Mouse (Mus musculus): ENCODE results near the gene Robo1. TPM values are rescaled to one million over a fixed set of nuclear protein-coding genes. Genes with fewer than 3 reads are reported as not detected.

Robo1 gene
- polyA plus RNA-seq, 1 experiment from 2014 or later, result 20.6 TPM

DNA sequence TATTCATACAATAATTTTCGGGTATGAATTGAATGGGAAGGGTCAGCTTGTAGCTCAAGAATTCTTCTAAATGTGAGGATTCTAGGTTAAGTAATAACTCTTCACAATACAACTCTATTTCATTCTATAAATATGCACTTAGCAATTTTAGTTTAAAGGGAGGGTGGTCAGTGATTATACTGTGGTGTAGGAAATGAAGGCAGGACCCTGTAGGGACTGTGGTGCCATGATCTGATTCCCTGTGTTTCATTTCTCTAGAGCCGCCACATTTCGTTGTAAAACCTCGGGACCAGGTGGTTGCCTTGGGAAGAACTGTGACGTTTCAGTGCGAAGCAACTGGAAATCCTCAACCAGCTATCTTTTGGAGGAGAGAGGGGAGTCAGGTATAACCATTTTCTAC, 651.7 kb downstream of the Robo1 start:
- no peak for ATAC-seq (replicated peaks; ENCODE audit: insufficient number of reproducible peaks, low FRiP score, low TSS enrichment)
- Histone ChIP-seq H3K36me3 (ENCODE audit: control insufficient read depth, insufficient read depth, low read length) (peaks cover 2% of the 10 kb centered on the region; the same call in 1 of the 2 replicates), H3K27me3 (ENCODE audit: control insufficient read depth, insufficient read depth, low read length) (no peaks in the 10 kb centered on the region), H3K27ac (ENCODE audit: low read depth, low read length) (no peak overlapping the region), H3K9me3 (replicated peaks; ENCODE audit: control insufficient read depth, low read length) (no peaks in the 10 kb centered on the region), H3K4me3 (ENCODE audit: low read depth, low read length) (no peak overlapping the region), H3K9ac (ENCODE audit: low read depth, low read length) (no peak overlapping the region), H3K4me1 (ENCODE audit: control insufficient read depth, insufficient read depth, low read length) (no peaks in the 10 kb centered on the region), H3K4me2 (no peak overlapping the region)
- WGBS (ENCODE audit: insufficient replicate concordance), result 86% methylated on average over 6 of the region's 6 CpGs

DNA sequence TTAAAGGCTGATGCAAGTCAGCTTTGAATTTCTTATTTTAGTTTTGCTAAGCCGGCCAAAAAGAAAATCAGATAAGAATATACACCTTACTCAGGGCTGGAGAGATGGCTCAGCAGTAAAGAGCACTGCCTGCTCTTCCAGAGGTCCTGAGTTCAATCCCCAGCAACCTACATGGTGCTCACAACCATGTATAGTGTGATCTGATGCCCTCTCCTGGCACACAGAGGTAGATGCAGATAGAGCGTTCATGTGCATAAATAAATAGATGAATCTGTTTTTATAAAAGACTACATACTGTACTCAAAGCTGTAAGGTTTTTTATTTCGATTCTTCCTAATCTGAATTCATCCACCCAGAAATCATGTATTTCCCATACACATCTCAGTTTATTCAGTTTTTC, 655.7 kb downstream of the Robo1 start:
- WGBS (ENCODE audit: insufficient replicate concordance), result 87% methylated on average over 3 of the region's 3 CpGs

DNA sequence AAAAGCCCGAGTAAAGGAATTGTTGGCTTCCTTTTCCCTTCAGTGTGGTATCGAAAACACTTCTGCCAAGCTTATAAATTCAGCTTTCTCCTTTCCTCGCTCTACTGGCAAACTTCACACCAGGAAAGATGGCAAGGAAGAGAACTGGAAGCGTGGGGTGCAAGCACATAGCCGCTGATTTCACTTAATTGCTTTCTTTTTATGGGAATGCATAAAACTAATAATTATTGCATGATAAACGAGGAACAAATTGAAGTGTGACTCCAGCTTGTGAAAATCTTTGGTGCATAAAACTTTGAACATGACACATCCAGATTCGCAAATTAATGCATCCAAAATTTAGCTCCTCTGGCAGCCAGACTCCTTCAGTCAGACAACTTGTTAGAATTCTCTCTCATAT, 659.4 kb downstream of the Robo1 start:
- no peak overlapping the region for H3K27ac ChIP-seq (ENCODE audit: low read depth, low read length)

More for the DNA sequence above, 655.7 kb downstream of the Robo1 start:
- H3K4me2 ChIP-seq, result no peak overlapping the region
- no peaks in the 10 kb centered on the region for H3K4me1 ChIP-seq (ENCODE audit: control insufficient read depth, insufficient read depth, low read length)
- H3K4me3 ChIP-seq (ENCODE audit: low read depth, low read length), result no peak overlapping the region
- peaks cover 2% of the 10 kb centered on the region; the same call in 1 of the 2 replicates for H3K36me3 ChIP-seq (ENCODE audit: control insufficient read depth, insufficient read depth, low read length)
- ATAC-seq (replicated peaks; ENCODE audit: insufficient number of reproducible peaks, low FRiP score, low TSS enrichment), result no peak
- H3K9me3 ChIP-seq (replicated peaks; ENCODE audit: control insufficient read depth, low read length), result no peaks in the 10 kb centered on the region
- H3K27me3 ChIP-seq (ENCODE audit: control insufficient read depth, insufficient read depth, low read length), result no peaks in the 10 kb centered on the region
- no peak overlapping the region for H3K9ac ChIP-seq (ENCODE audit: low read depth, low read length)
- no peak overlapping the region for H3K27ac ChIP-seq (ENCODE audit: low read depth, low read length)

DNA sequence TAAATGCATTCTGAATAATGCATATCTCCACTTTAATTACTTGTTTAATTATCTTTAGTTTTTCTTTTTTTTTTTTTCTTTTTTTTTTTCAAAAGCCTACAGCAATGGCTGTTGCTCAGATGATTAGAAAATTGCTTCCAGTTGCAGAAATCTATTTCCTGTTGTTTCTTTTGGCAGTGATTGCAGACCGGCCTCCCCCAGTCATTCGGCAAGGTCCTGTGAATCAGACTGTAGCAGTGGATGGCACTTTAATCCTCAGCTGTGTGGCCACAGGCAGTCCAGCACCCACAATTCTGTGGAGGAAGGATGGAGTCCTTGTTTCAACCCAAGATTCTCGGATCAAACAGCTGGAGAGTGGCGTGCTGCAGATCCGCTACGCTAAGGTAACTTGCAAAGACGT, 661.9 kb downstream of the Robo1 start:
- no peak overlapping the region for H3K27ac ChIP-seq (ENCODE audit: low read depth, low read length)
- no peaks in the 10 kb centered on the region for H3K9me3 ChIP-seq (replicated peaks; ENCODE audit: control insufficient read depth, low read length)
- no peak overlapping the region for H3K9ac ChIP-seq (ENCODE audit: low read depth, low read length)
- H3K27me3 ChIP-seq (ENCODE audit: control insufficient read depth, insufficient read depth, low read length), result no peaks in the 10 kb centered on the region
- H3K4me3 ChIP-seq (ENCODE audit: low read depth, low read length), result no peak overlapping the region
- no peaks in the 10 kb centered on the region for H3K36me3 ChIP-seq (ENCODE audit: control insufficient read depth, insufficient read depth, low read length)
- no peak overlapping the region for H3K4me2 ChIP-seq
- no peaks in the 10 kb centered on the region for H3K4me1 ChIP-seq (ENCODE audit: control insufficient read depth, insufficient read depth, low read length)
- no peak for ATAC-seq (replicated peaks; ENCODE audit: insufficient number of reproducible peaks, low FRiP score, low TSS enrichment)
- WGBS (ENCODE audit: insufficient replicate concordance), result 73% methylated on average over 7 of the region's 7 CpGs

More for the DNA sequence above, 659.4 kb downstream of the Robo1 start:
- Histone ChIP-seq H3K9me3 (replicated peaks; ENCODE audit: control insufficient read depth, low read length) (no peaks in the 10 kb centered on the region), H3K4me1 (ENCODE audit: control insufficient read depth, insufficient read depth, low read length) (no peaks in the 10 kb centered on the region), H3K9ac (ENCODE audit: low read depth, low read length) (no peak overlapping the region), H3K36me3 (ENCODE audit: control insufficient read depth, insufficient read depth, low read length) (peaks cover 2% of the 10 kb centered on the region; the same call in 1 of the 2 replicates), H3K4me3 (ENCODE audit: low read depth, low read length) (no peak overlapping the region), H3K4me2 (no peak overlapping the region), H3K27me3 (ENCODE audit: control insufficient read depth, insufficient read depth, low read length) (no peaks in the 10 kb centered on the region)
- WGBS (ENCODE audit: insufficient replicate concordance), result 83% methylated on average over 7 of the region's 7 CpGs
- no peak for ATAC-seq (replicated peaks; ENCODE audit: insufficient number of reproducible peaks, low FRiP score, low TSS enrichment)

DNA sequence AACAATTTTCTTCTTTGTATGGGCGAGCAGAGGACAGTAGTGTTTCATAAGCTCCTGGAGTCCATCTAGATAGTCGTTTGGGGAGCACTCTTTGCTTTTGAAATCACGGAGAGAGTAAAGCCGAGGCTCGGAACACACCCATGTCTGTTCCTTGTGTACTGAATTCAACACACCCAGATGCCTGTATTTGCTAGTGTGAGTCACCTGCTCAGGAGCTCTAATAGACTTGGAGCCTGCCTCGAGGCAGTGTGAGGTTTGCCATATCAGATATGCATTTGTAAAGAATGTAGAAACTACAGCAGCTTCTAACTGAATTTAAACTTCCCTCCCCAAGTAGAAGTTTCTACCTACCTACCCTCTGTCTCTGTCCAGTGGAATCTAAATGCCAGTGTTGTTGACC, 665.6 kb downstream of the Robo1 start:
- 77% methylated on average over 6 of the region's 6 CpGs for WGBS (ENCODE audit: insufficient replicate concordance)
- Histone ChIP-seq H3K9me3 (replicated peaks; ENCODE audit: control insufficient read depth, low read length) (no peaks in the 10 kb centered on the region), H3K4me3 (ENCODE audit: low read depth, low read length) (no peak overlapping the region), H3K27me3 (ENCODE audit: control insufficient read depth, insufficient read depth, low read length) (no peaks in the 10 kb centered on the region), H3K27ac (ENCODE audit: low read depth, low read length) (no peak overlapping the region), H3K4me2 (no peak overlapping the region), H3K4me1 (ENCODE audit: control insufficient read depth, insufficient read depth, low read length) (no peaks in the 10 kb centered on the region), H3K9ac (ENCODE audit: low read depth, low read length) (no peak overlapping the region), H3K36me3 (ENCODE audit: control insufficient read depth, insufficient read depth, low read length) (no peaks in the 10 kb centered on the region)
- no peak for ATAC-seq (replicated peaks; ENCODE audit: insufficient number of reproducible peaks, low FRiP score, low TSS enrichment)

DNA sequence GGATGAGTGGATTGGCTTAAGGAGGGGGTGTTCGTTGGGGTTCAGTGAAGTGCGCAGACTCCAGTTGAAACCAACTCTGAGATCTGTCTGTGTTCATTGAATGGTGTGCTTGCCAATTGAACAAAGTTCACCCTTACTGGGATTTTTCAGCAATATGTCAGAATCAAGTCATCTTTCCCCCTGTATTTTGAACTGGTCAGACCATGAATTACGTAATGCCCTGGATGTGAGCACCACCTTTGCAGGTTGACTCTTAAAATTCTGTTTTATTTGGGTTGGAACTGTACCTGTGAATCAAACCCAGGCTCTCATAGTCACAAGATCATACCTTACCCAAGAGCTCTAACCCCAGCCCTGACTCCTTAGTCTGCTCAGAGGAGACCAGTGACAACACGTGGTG, 666.6 kb downstream of the Robo1 start:
- H3K4me3 ChIP-seq (ENCODE audit: low read depth, low read length), result no peak overlapping the region
- no peaks in the 10 kb centered on the region for H3K9me3 ChIP-seq (replicated peaks; ENCODE audit: control insufficient read depth, low read length)
- no peaks in the 10 kb centered on the region for H3K36me3 ChIP-seq (ENCODE audit: control insufficient read depth, insufficient read depth, low read length)
- ATAC-seq (replicated peaks; ENCODE audit: insufficient number of reproducible peaks, low FRiP score, low TSS enrichment), result no peak
- H3K4me1 ChIP-seq (ENCODE audit: control insufficient read depth, insufficient read depth, low read length), result no peaks in the 10 kb centered on the region
- WGBS (ENCODE audit: insufficient replicate concordance), result 88% methylated on average over 4 of the region's 4 CpGs
- H3K27me3 ChIP-seq (ENCODE audit: control insufficient read depth, insufficient read depth, low read length), result no peaks in the 10 kb centered on the region
- no peak overlapping the region for H3K9ac ChIP-seq (ENCODE audit: low read depth, low read length)
- no peak overlapping the region for H3K4me2 ChIP-seq
- no peak overlapping the region for H3K27ac ChIP-seq (ENCODE audit: low read depth, low read length)

DNA sequence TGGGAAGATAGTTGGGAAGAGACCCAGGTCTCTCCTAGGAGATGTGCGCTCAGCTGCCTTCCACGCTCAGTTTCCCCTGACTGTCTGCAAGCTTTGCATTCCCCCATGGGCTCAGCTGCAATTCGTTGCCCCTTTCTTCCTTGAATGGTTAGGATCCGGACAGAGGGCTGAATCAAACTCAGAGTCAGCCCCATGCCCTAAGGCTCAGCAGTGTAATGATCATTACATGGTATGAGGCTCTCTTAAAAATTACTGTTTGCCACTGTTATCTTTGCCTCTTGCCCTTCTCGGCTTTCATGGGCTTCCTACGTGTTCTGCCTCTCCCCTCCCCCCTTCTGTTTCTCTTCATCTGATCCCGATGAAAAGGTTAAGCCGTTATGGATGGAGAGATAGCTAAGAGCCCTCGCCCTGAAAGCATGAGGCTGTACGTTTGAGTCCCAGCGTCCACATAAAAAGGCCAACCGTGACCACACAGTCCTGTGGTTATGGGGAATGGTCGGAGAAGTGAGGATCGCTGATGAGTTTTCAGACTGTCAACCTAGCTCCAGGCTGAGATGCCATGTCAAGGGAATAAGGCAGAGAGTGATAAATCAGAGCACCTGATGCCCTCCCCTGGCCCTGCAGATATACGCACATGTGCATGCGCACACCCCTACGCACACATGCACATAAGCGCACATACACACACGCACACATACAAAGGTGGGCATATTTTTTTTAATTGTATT, 668.9 kb downstream of the Robo1 start:
- Histone ChIP-seq H3K9me3 (replicated peaks; ENCODE audit: control insufficient read depth, low read length) (no peaks in the 10 kb centered on the region), H3K27ac (ENCODE audit: low read depth, low read length) (no peak overlapping the region), H3K9ac (ENCODE audit: low read depth, low read length) (no peak overlapping the region), H3K36me3 (ENCODE audit: control insufficient read depth, insufficient read depth, low read length) (no peaks in the 10 kb centered on the region), H3K4me2 (no peak overlapping the region), H3K27me3 (ENCODE audit: control insufficient read depth, insufficient read depth, low read length) (no peaks in the 10 kb centered on the region), H3K4me3 (ENCODE audit: low read depth, low read length) (no peak overlapping the region), H3K4me1 (ENCODE audit: control insufficient read depth, insufficient read depth, low read length) (no peaks in the 10 kb centered on the region)
- no peak for ATAC-seq (replicated peaks; ENCODE audit: insufficient number of reproducible peaks, low FRiP score, low TSS enrichment)
- 70% methylated on average over 19 of the region's 19 CpGs for WGBS (ENCODE audit: insufficient replicate concordance)

DNA sequence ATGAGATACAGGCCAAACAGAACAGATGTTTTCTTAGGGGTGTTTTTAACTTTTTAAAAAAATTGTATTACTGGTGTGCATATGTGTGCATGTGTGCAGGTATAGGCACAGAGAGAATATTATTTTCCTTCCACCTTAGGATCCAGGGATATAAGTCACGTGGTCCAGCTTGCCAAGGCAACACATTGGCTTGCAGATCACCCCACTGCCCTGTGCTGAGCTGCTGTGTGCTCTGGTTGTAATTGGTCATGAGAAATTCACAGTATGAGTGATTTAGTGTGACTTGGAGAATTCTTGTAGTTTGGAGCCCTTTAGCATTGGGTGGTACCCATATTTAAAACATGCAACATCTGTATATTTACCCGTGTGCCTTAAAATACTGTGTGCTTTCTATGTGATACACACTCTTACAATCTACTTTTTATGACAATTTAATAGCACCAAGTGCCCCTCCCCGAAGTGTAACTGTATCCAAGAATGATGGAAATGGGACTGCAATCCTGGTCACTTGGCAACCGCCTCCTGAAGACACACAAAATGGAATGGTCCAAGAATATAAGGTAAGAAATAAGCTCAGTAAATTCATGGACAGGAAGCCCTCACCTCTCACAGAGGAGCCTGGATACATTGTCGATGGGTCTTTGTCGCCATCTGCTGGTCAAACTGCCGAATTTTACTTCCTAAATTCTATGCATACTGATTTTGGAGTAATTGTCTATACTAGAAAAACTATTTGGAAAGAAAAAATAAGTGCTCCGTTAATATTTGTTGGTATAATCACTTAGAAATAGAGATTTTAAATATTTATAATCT, 671.5 kb downstream of the Robo1 start:
- H3K27ac ChIP-seq (ENCODE audit: low read depth, low read length), result no peak overlapping the region
- H3K36me3 ChIP-seq (ENCODE audit: control insufficient read depth, insufficient read depth, low read length), result no peaks in the 10 kb centered on the region
- H3K4me3 ChIP-seq (ENCODE audit: low read depth, low read length), result no peak overlapping the region
- no peaks in the 10 kb centered on the region for H3K4me1 ChIP-seq (ENCODE audit: control insufficient read depth, insufficient read depth, low read length)
- no peak overlapping the region for H3K4me2 ChIP-seq
- no peaks in the 10 kb centered on the region for H3K27me3 ChIP-seq (ENCODE audit: control insufficient read depth, insufficient read depth, low read length)
- 28% methylated on average over 8 of the region's 8 CpGs for WGBS (ENCODE audit: insufficient replicate concordance)
- H3K9me3 ChIP-seq (replicated peaks; ENCODE audit: control insufficient read depth, low read length), result no peaks in the 10 kb centered on the region
- H3K9ac ChIP-seq (ENCODE audit: low read depth, low read length), result no peak overlapping the region
- no peak for ATAC-seq (replicated peaks; ENCODE audit: insufficient number of reproducible peaks, low FRiP score, low TSS enrichment)

Data from heart, embryonic 11.5 days (tissue).